Mouse (Mus musculus) embryonic facial prominence, embryonic 10.5 days (tissue): ENCODE data around the gene Il16. TPM values are rescaled to one million over a fixed set of nuclear protein-coding genes. Genes with fewer than 3 reads are reported as not detected.

Experiments used
- DNase-seq: peaks from one replicate; pipeline ENCODE4 v3.0.0-alpha.2; 2017; ENCODE audit warnings: low spot score
- H3K27ac ChIP-seq: fragments of 300-500 bp; sonication (generic); replicated peaks from 2 replicates; pipeline ENCODE4 v1.5.1; 2016; ENCODE audit warnings: mild to moderate bottlenecking
- H3K27me3 ChIP-seq: fragments of 300-500 bp; sonication (generic); replicated peaks from 2 replicates; pipeline ENCODE4 v1.6.1; 2016; ENCODE audit warnings: low read depth, mild to moderate bottlenecking; ENCODE audit not compliant: poor library complexity, severe bottlenecking
- H3K36me3 ChIP-seq: fragments of 300-500 bp; sonication (generic); replicated peaks from 2 replicates; pipeline ENCODE4 v1.6.1; 2016; ENCODE audit warnings: mild to moderate bottlenecking, moderate library complexity
- H3K4me1 ChIP-seq: fragments of 300-500 bp; sonication (generic); 2 replicates; pipeline ENCODE4 v1.6.1; 2016
- H3K4me3 ChIP-seq: fragments of 300-500 bp; sonication (generic); 2 replicates; pipeline ENCODE4 v1.5.1; 2016; ENCODE audit warnings: mild to moderate bottlenecking, moderate library complexity
- H3K9me3 ChIP-seq: fragments of 300-500 bp; sonication (generic); 2 replicates; pipeline ENCODE4 v1.6.1; 2016; ENCODE audit warnings: mild to moderate bottlenecking
- WGBS: fragments of 180-500 bp; shearing (Covaris S2); methylation state at CpG from one replicate; pipeline ENCODE4 v1.1.7; 2016; 5-methylcytosine and 5-hydroxymethylcytosine counted together
- polyA plus RNA-seq: library from polyadenylated mRNA; unstranded; fragments of >200 nt; fragmentation: Nextera tagmentation; extraction: Ambion mirVana; gene quantifications from 2 replicates; pipeline ENCODE4 v1.2.1, GENCODE M21; 2016

The Il16 gene
- polyA plus RNA-seq, 1 experiment from 2014 or later: 1.9 TPM

- H3K27ac ChIP-seq: no peak overlapping the region
- no peak overlapping the region for H3K4me3 ChIP-seq
- no peak for DNase-seq
- H3K4me1 ChIP-seq: no peaks in the 10 kb centered on the region
- H3K27me3 ChIP-seq: no peaks in the 10 kb centered on the region
- 83% methylated on average over 5 of the region's 5 CpGs for WGBS
- H3K9me3 ChIP-seq: no peaks in the 10 kb centered on the region
- H3K36me3 ChIP-seq: no peaks in the 10 kb centered on the region
These were observed 77.4 kb downstream of the Il16 start for GRCm38 (mm10) chr7:83667936-83668645.

- H3K27ac ChIP-seq: no peak overlapping the region
- 90% methylated on average over 4 of the region's 4 CpGs for WGBS
- no peaks in the 10 kb centered on the region for H3K36me3 ChIP-seq
- H3K27me3 ChIP-seq: no peaks in the 10 kb centered on the region
- H3K9me3 ChIP-seq: no peaks in the 10 kb centered on the region
- no peaks in the 10 kb centered on the region for H3K4me1 ChIP-seq
- H3K4me3 ChIP-seq: no peak overlapping the region
- no peak for DNase-seq
These were observed 79.4 kb downstream of the Il16 start for GRCm38 (mm10) chr7:83666087-83666595.

GRCm38 (mm10) chr7:83662711-83663375 is 82.7 kb downstream of the Il16 start:
- no peaks in the 10 kb centered on the region for H3K27me3 ChIP-seq
- no peaks in the 10 kb centered on the region for H3K4me1 ChIP-seq
- H3K4me3 ChIP-seq: no peak overlapping the region
- no peak for DNase-seq
- H3K36me3 ChIP-seq: no peaks in the 10 kb centered on the region
- 88% methylated on average over 6 of the region's 6 CpGs for WGBS
- no peaks in the 10 kb centered on the region for H3K9me3 ChIP-seq
- H3K27ac ChIP-seq: no peak overlapping the region

GRCm38 (mm10) chr7:83661763-83662162 is 83.8 kb downstream of the Il16 start:
- H3K27ac ChIP-seq: no peak overlapping the region
- no peak overlapping the region for H3K4me3 ChIP-seq
- WGBS: 96% methylated on average over 3 of the region's 3 CpGs

GRCm38 (mm10) chr7:83661031-83661430 is 84.5 kb downstream of the Il16 start:
- no peaks in the 10 kb centered on the region for H3K36me3 ChIP-seq
- no peak overlapping the region for H3K4me3 ChIP-seq
- no peaks in the 10 kb centered on the region for H3K27me3 ChIP-seq
- H3K4me1 ChIP-seq: no peaks in the 10 kb centered on the region
- DNase-seq: no peak
- WGBS: 88% methylated on average over 10 of the region's 10 CpGs
- no peaks in the 10 kb centered on the region for H3K9me3 ChIP-seq
- no peak overlapping the region for H3K27ac ChIP-seq

More at GRCm38 (mm10) chr7:83661763-83662162, 83.8 kb downstream of the Il16 start:
- Histone ChIP-seq H3K27me3 (no peaks in the 10 kb centered on the region), H3K4me1 (no peaks in the 10 kb centered on the region), H3K36me3 (no peaks in the 10 kb centered on the region), H3K9me3 (no peaks in the 10 kb centered on the region)
- no peak for DNase-seq

- 91% methylated on average over 11 of the region's 11 CpGs for WGBS
- no peaks in the 10 kb centered on the region for H3K9me3 ChIP-seq
- H3K4me3 ChIP-seq: no peak overlapping the region
- no peaks in the 10 kb centered on the region for H3K4me1 ChIP-seq
- no peak overlapping the region for H3K27ac ChIP-seq
- no peak for DNase-seq
- no peaks in the 10 kb centered on the region for H3K27me3 ChIP-seq
- no peaks in the 10 kb centered on the region for H3K36me3 ChIP-seq
These were observed 85.2 kb downstream of the Il16 start for GRCm38 (mm10) chr7:83660273-83660691.

GRCm38 (mm10) chr7:83659159-83660065 is 86.1 kb downstream of the Il16 start:
- DNase-seq: no peak
- 84% methylated on average over 9 of the region's 9 CpGs for WGBS
- Histone ChIP-seq H3K36me3 (no peaks in the 10 kb centered on the region), H3K9me3 (no peaks in the 10 kb centered on the region), H3K27ac (no peak overlapping the region), H3K27me3 (no peaks in the 10 kb centered on the region), H3K4me1 (no peaks in the 10 kb centered on the region), H3K4me3 (no peak overlapping the region)

- H3K4me1 ChIP-seq: no peaks in the 10 kb centered on the region
- WGBS: 81% methylated on average over 1 of the region's 1 CpGs
- H3K4me3 ChIP-seq: no peak overlapping the region
- H3K27ac ChIP-seq: no peak overlapping the region
- no peaks in the 10 kb centered on the region for H3K9me3 ChIP-seq
- no peak for DNase-seq
- no peaks in the 10 kb centered on the region for H3K36me3 ChIP-seq
- no peaks in the 10 kb centered on the region for H3K27me3 ChIP-seq
These were observed 86.8 kb downstream of the Il16 start for GRCm38 (mm10) chr7:83658716-83659115.

GRCm38 (mm10) chr7:83654938-83655630 is 90.4 kb downstream of the Il16 start:
- Histone ChIP-seq H3K4me3 (no peak overlapping the region), H3K9me3 (no peaks in the 10 kb centered on the region), H3K27ac (peak overlapping the region; percentile 40; the same call in 1 of the 2 replicates), H3K4me1 (no peaks in the 10 kb centered on the region), H3K36me3 (no peaks in the 10 kb centered on the region), H3K27me3 (no peaks in the 10 kb centered on the region)
- 66% methylated on average over 5 of the region's 5 CpGs for WGBS
- DNase-seq: no peak

GRCm38 (mm10) chr7:83654196-83654595 is 91.3 kb downstream of the Il16 start:
- no peaks in the 10 kb centered on the region for H3K4me1 ChIP-seq
- H3K27ac ChIP-seq: no peak overlapping the region
- no peaks in the 10 kb centered on the region for H3K36me3 ChIP-seq
- DNase-seq: no peak
- no peaks in the 10 kb centered on the region for H3K9me3 ChIP-seq
- WGBS: 84% methylated on average over 2 of the region's 2 CpGs
- H3K27me3 ChIP-seq: no peaks in the 10 kb centered on the region
- H3K4me3 ChIP-seq: no peak overlapping the region

- WGBS: 89% methylated on average over 2 of the region's 2 CpGs
- Histone ChIP-seq H3K36me3 (no peaks in the 10 kb centered on the region), H3K27ac (no peak overlapping the region), H3K4me3 (no peak overlapping the region), H3K9me3 (no peaks in the 10 kb centered on the region), H3K4me1 (no peaks in the 10 kb centered on the region), H3K27me3 (no peaks in the 10 kb centered on the region)
- DNase-seq: no peak
These were observed 91.9 kb downstream of the Il16 start for GRCm38 (mm10) chr7:83653605-83654051.

- 83% methylated on average over 5 of the region's 5 CpGs for WGBS
- no peaks in the 10 kb centered on the region for H3K36me3 ChIP-seq
- no peak for DNase-seq
- no peaks in the 10 kb centered on the region for H3K27me3 ChIP-seq
- H3K9me3 ChIP-seq: no peaks in the 10 kb centered on the region
- no peak overlapping the region for H3K4me3 ChIP-seq
- 0 out of 2 replicates have a peak, but pooled peaks cover 3% of the 10 kb centered on the region for H3K4me1 ChIP-seq
- 0 out of 2 replicates have a peak overlapping the region, but pooled peaks have one; percentile 14 for H3K27ac ChIP-seq
These were observed 93.0 kb downstream of the Il16 start for GRCm38 (mm10) chr7:83652498-83652897.
